Comparison of ENCODE assay signal across 15 mouse cellular contexts in genomic region chr16:20391753-20392152, GRCm38 (mm10).
"Had no signal": no experiment of that assay in that cellular context is flagged by ENCODE, and none has a peak within 500 bp of the region (broad histone marks: within the 10 kb centered on the region; RNA-seq: fewer than 3 reads in every experiment).

No protein-coding gene starts in this region.

- H3K9ac ChIP-seq: liver, embryonic 12.5 days; liver, embryonic 14.5 days; lung, embryonic 15.5 days; midbrain, embryonic 13.5 days; midbrain, embryonic 15.5 days; neural tube, embryonic 12.5 days; stomach, embryonic 15.5 days had no signal

- DNase-seq: right cerebral cortex, postnatal 14 days; thymus, adult 2 months; thymus, postnatal 25 days; thymus, postnatal 4 days had no signal

- H3K27ac ChIP-seq: liver, embryonic 12.5 days; liver, embryonic 14.5 days; lung, embryonic 15.5 days; macrophage; midbrain, embryonic 13.5 days; midbrain, embryonic 15.5 days; neural tube, embryonic 12.5 days; stomach, embryonic 15.5 days; stomach, postnatal 0 days had no signal

- H3K4me2 ChIP-seq: liver, embryonic 12.5 days; lung, embryonic 15.5 days; midbrain, embryonic 11.5 days; midbrain, embryonic 13.5 days; midbrain, embryonic 15.5 days; neural tube, embryonic 12.5 days; stomach, embryonic 15.5 days had no signal

- H3K4me3 ChIP-seq: liver, embryonic 12.5 days; lung, embryonic 15.5 days; megakaryocyte, embryonic 14.5 days; midbrain, embryonic 13.5 days; midbrain, embryonic 15.5 days; neural tube, embryonic 12.5 days; stomach, embryonic 15.5 days had no signal

- H3K27me3 ChIP-seq: liver, embryonic 12.5 days; lung, embryonic 15.5 days; megakaryocyte, embryonic 14.5 days; midbrain, embryonic 13.5 days; midbrain, embryonic 15.5 days; neural tube, embryonic 12.5 days; stomach, embryonic 15.5 days had no signal

- H3K9me3 ChIP-seq: liver, embryonic 12.5 days; lung, embryonic 15.5 days; megakaryocyte, embryonic 14.5 days; midbrain, embryonic 13.5 days; midbrain, embryonic 15.5 days; neural tube, embryonic 12.5 days; stomach, embryonic 15.5 days had no signal

- ATAC-seq: liver, embryonic 12.5 days; midbrain, embryonic 13.5 days; midbrain, embryonic 15.5 days had no signal

- H3K4me1 ChIP-seq: liver, embryonic 12.5 days; megakaryocyte, embryonic 14.5 days; midbrain, embryonic 13.5 days; midbrain, embryonic 15.5 days; neural tube, embryonic 12.5 days; stomach, embryonic 15.5 days had no signal
